Comparison of ENCODE assay signal across 13 mouse cellular contexts in genomic region chr5:67176827-67177226, GRCm38 (mm10).
"Had no signal": no experiment of that assay in that cellular context is flagged by ENCODE, and none has a peak within 500 bp of the region (broad histone marks: within the 10 kb centered on the region; RNA-seq: fewer than 3 reads in every experiment).

No protein-coding gene starts in this region.

- ATAC-seq: midbrain, embryonic 16.5 days had no signal

- H3K9ac ChIP-seq: lung, embryonic 15.5 days; midbrain, embryonic 12.5 days; neural tube, embryonic 13.5 days had no signal

- H3K36me3 ChIP-seq: limb, embryonic 10.5 days; lung, embryonic 15.5 days; midbrain, embryonic 12.5 days; neural tube, embryonic 13.5 days had no signal

- DNase-seq: kidney, postnatal 14 days; lung, postnatal 14 days; right cerebral cortex, adult 18-20 months; right cerebral cortex, postnatal 25 days; thymus, adult 18-20 months; thymus, postnatal 25 days had no signal

- H3K4me3 ChIP-seq: limb, embryonic 10.5 days; lung, embryonic 15.5 days; midbrain, embryonic 12.5 days; neural tube, embryonic 13.5 days had no signal

- H3K4me2 ChIP-seq: liver, embryonic 11.5 days; lung, embryonic 15.5 days; midbrain, embryonic 12.5 days; neural tube, embryonic 13.5 days had no signal

- H3K9me3 ChIP-seq: limb, embryonic 10.5 days; lung, embryonic 15.5 days; midbrain, embryonic 12.5 days; neural tube, embryonic 13.5 days had no signal

- H3K4me1 ChIP-seq: limb, embryonic 10.5 days; lung, embryonic 15.5 days; midbrain, embryonic 12.5 days; neural tube, embryonic 13.5 days had no signal

- H3K27me3 ChIP-seq: lung, embryonic 15.5 days; midbrain, embryonic 12.5 days; neural tube, embryonic 13.5 days had no signal

- H3K27ac ChIP-seq: limb, embryonic 10.5 days; lung, embryonic 15.5 days; macrophage; midbrain, embryonic 12.5 days; neural tube, embryonic 13.5 days had no signal
